Mouse (Mus musculus): ENCODE data around the gene Dda1.
"Not testable (repeated sequence)": the region's sequence is repeated elsewhere in the genome, so short reads cannot be mapped to it uniquely, and the experiment has no call there.

Dda1 gene

GRCm38 (mm10) chr8:71468916-71469315 lies at the start of gene Dda1:
Gene Dda1, plus strand, starts transcription at chr8:71469199.
- DNase-seq (ENCODE audit: low spot score in 2 of 2) = peak; percentile 91 to 92

GRCm38 (mm10) chr8:71422121-71422520 lies 46.9 kb upstream of the Dda1 start:
- no peak for DNase-seq (ENCODE audit: low spot score in 2 of 2)

- DNase-seq (ENCODE audit: low spot score in 2 of 2) = not testable (repeated sequence)
These were observed 36.1 kb upstream of the Dda1 start for GRCm38 (mm10) chr8:71432935-71433334.

GRCm38 (mm10) chr8:71437041-71437440 lies 32.0 kb upstream of the Dda1 start:
- DNase-seq (ENCODE audit: low spot score in 2 of 2) = no peak

- DNase-seq (ENCODE audit: low spot score in 2 of 2) = peak in 1 of 2 experiments; percentile 61
These were observed 27.6 kb upstream of the Dda1 start for GRCm38 (mm10) chr8:71441404-71441803.

GRCm38 (mm10) chr8:71445096-71445495 lies 23.9 kb upstream of the Dda1 start:
- DNase-seq (ENCODE audit: low spot score in 2 of 2) = no peak

- DNase-seq (ENCODE audit: low spot score in 2 of 2) = no peak
These were observed 17.7 kb upstream of the Dda1 start for GRCm38 (mm10) chr8:71451337-71451736.

- no peak for DNase-seq (ENCODE audit: low spot score in 2 of 2)
These were observed 17.2 kb upstream of the Dda1 start for GRCm38 (mm10) chr8:71451777-71452176.

- no peak for DNase-seq (ENCODE audit: low spot score in 2 of 2)
These were observed 16.3 kb upstream of the Dda1 start for GRCm38 (mm10) chr8:71452669-71453068.

- no peak for DNase-seq (ENCODE audit: low spot score in 2 of 2)
These were observed 14.3 kb upstream of the Dda1 start for GRCm38 (mm10) chr8:71454668-71455067.

GRCm38 (mm10) chr8:71456906-71457305 lies 12.1 kb upstream of the Dda1 start:
- no peak for DNase-seq (ENCODE audit: low spot score in 2 of 2)

- no peak for DNase-seq (ENCODE audit: low spot score in 2 of 2)
These were observed 11.2 kb upstream of the Dda1 start for GRCm38 (mm10) chr8:71457659-71458270.

GRCm38 (mm10) chr8:71460716-71461115 lies 8.3 kb upstream of the Dda1 start:
- DNase-seq (ENCODE audit: low spot score in 2 of 2) = no peak

GRCm38 (mm10) chr8:71461152-71461840 lies 7.7 kb upstream of the Dda1 start:
- DNase-seq (ENCODE audit: low spot score in 2 of 2) = no peak

- DNase-seq (ENCODE audit: low spot score in 2 of 2) = no peak
These were observed 6.8 kb upstream of the Dda1 start for GRCm38 (mm10) chr8:71462191-71462590.

GRCm38 (mm10) chr8:71462786-71463185 lies 6.2 kb upstream of the Dda1 start:
- no peak for DNase-seq (ENCODE audit: low spot score in 2 of 2)

- DNase-seq (ENCODE audit: low spot score in 2 of 2) = peak; percentile 95 to 96
These were observed 5.6 kb upstream of the Dda1 start, which contains the start of gene Abhd8 for GRCm38 (mm10) chr8:71463188-71464033. Gene Abhd8, minus strand, starts transcription at chr8:71463655.

GRCm38 (mm10) chr8:71464513-71465500 lies 4.2 kb upstream of the Dda1 start, which contains the start of gene Mrpl34:
Gene Mrpl34, plus strand, starts transcription at chr8:71464959.
- DNase-seq (ENCODE audit: low spot score in 2 of 2) = peak; percentile 96 to 97

GRCm38 (mm10) chr8:71465733-71466132 lies 3.3 kb upstream of the Dda1 start:
- DNase-seq (ENCODE audit: low spot score in 2 of 2) = no peak

- no peak for DNase-seq (ENCODE audit: low spot score in 2 of 2)
These were observed 2.8 kb upstream of the Dda1 start for GRCm38 (mm10) chr8:71466198-71466597.

GRCm38 (mm10) chr8:71467201-71467600 lies 1.8 kb upstream of the Dda1 start:
- no peak for DNase-seq (ENCODE audit: low spot score in 2 of 2)

All from spleen, postnatal 14 days (tissue).